Mouse (Mus musculus): ENCODE measurements around the gene Olfr524. TPM values are rescaled to one million over a fixed set of nuclear protein-coding genes. Genes with fewer than 3 reads are reported as not detected.

Olfr524 gene
- not detected for total RNA-seq (2021)
- long read RNA-seq, experiment 1 = 0 reads
- long read RNA-seq, experiment 2 = 0 reads

- DNase-seq = no peak
Observed at GRCm38 (mm10) chr7:140205864-140206263, at the start of gene Olfr524. Gene Olfr524, minus strand, starts transcription at chr7:140205964.

DNA sequence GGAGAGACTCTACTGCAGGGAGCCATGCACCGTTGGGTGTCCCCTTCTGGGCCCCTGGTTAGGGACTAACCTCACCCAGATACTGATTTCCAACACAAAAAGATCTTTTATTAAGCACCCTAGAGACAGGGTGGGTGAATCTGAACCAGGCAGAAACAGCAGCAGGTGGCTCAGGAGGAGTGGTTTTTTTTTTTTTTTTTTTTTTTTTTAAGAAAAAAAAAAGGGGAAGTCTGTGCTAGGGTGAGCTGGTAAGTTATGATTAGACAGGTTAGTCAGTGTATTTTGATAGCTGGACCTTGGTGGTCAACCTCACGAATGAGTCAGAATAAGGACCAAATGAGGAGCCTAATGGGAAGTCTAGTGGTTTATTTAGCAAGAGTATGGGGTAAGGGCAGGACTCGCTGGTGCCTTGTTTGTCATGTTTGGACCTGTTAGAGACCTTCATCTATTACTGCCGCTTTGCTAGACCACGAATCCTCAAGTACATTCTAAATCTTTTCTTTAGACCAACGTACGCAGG, 48.1 kb upstream of the Olfr524 start:
- no peak for DNase-seq

GRCm38 (mm10) chr7:140247216-140247615, 41.5 kb upstream of the Olfr524 start, which contains the start of gene 5830411N06Rik:
Gene 5830411N06Rik, plus strand, starts transcription at chr7:140247284.
- no peak for DNase-seq

DNA sequence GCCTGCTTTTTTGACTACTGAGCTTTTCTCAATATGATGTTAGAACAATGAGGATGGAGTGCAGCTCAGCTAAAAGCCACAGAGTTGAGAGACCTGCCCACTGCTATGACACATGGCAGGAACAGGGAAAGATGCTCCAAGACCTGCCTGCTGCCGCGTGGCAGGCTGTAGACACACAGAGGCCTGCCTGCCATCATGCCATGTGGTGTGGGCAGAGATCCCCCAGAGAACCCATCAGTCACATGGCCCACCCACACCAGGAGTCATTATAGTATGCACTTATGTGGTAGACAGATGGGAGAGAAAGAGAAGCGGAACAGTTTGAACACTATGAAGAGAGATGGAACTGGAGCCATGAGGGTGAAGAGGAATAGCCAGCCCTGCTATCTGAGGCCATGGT, 27.9 kb upstream of the Olfr524 start:
- DNase-seq = no peak

DNA sequence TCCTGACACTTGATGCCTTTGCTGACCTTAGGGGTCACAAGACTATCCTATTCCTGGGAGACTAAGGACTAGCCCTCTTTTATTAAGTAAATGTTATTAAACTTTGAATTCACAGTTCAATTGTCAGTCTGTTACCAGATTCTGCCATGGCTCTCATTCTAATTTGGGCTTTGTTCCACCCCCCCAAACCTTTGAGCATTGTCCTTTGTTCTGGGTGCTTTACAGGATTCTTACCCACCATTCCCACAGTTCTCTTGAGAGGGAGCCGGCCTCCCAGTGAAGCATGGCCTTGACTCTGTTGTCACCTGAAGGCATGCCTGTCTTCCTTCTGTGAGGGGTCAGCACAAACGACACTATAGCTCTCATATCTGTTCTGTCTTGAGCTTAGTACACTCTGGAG, 25.3 kb upstream of the Olfr524 start:
- DNase-seq = no peak

- DNase-seq = peak; percentile 8 to 58
Observed at GRCm38 (mm10) chr7:140228476-140228875, 22.7 kb upstream of the Olfr524 start.

DNA sequence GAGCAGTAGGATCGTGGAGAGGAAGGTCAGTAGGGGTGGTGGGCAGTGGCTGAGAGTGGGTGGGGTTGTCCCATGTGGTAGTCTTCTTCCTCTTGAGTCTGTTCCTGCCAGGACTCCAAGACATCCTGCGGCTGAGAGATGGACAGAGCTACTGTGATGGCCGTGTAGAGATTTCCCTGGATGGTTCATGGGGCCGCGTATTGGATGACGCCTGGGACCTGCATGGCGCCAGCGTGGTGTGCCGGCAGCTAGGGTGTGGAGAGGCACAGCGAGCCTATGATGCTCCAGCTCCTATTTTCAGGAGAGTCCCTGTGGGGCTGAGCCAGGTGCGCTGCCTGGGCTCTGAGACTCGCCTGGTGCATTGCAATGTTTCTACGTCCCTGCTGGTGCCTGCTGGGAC, 18.4 kb upstream of the Olfr524 start:
- no peak for DNase-seq

GRCm38 (mm10) chr7:140220375-140220774, 14.6 kb upstream of the Olfr524 start:
- DNase-seq = no peak

DNA sequence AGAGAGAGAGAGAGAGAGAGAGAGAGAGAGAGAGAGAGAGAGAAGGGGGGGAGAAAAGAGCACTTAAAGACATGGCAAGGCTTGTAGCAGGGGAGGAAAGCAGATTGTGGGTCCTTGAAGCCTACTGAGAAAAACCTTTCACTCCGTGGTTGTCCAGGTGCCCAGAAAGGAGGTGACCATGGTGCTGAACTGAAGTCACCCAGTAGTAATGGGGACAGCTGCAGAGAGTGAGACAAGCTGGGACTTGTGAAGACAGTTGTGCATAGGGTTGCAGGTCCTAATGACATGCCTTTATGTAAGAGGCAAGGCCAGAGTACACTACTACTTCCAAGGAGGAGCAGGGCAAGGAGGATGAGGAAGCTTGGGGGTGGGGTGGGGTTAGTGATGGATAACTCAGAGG, 13.5 kb upstream of the Olfr524 start:
- no peak for DNase-seq

- no peak for DNase-seq
Observed at GRCm38 (mm10) chr7:140217967-140218366, 12.2 kb upstream of the Olfr524 start, which contains the start of gene Cd163l1. Gene Cd163l1, plus strand, starts transcription at chr7:140218267.

GRCm38 (mm10) chr7:140213841-140214240, 8.1 kb upstream of the Olfr524 start:
- DNase-seq = no peak

DNA sequence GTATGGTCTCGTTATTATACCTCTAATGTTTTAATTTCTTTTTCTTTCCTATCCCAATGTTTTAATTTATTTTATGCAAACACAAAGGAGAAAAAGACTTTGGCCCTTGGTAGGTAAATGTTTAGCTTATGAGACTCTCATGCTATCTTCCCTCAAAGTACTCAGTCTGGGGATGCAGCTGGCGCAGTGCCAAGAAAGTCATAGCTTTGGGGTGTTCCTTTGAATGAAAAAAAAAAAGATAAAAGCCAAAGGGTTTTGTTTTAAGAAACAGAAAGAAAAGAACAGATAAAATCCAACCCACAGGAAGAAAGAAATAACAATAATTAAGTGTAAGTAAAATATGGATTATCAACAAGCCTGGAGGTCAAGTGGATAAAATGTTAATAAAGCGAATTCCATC, 2.9 kb upstream of the Olfr524 start:
- peak in 1 of 2 experiments; percentile 11 for DNase-seq

- DNase-seq = no peak
Observed at GRCm38 (mm10) chr7:140208153-140208552, 2.4 kb upstream of the Olfr524 start.

DNA sequence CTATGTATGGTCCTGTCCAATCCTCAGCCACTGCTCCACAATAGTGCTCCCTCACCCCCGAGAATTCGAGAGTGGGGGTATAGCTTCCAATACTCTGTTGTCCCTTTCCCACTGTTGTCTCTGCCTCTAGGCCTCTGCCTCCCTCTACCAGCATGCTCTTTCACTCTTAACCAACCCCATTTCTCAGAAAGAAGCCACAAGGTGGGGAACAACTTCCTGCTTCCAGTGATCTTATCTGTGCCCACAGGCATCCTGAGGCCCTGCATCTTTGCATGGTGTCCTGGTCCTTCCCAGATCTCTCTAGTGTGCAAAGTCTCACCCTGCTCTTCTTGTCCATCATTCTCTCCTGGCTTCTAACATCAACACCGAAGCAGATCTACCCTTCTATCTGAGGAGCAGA, 1.1 kb upstream of the Olfr524 start:
- no peak for DNase-seq

GRCm38 (mm10) chr7:140201090-140201489, 4.7 kb downstream of the Olfr524 start:
- no peak for DNase-seq

DNA sequence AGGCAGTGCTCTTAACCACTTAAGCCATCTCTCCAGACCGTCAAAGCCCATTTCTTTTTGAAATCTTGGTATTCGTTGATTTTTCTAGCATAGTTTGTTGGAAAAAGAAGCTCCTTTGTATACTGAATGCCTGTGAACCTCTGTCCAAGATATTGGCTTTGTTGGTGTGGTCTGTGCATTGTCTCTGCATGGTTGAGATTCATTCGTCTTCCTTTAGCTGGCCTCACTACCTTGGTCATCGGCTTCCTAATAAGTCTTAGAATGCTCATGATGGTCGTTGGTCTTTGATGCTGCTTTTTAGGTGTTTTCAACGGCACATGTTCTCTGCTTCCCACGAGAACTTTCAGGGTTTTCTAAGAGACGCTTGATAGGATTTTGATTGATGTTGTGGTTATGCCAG, 9.8 kb downstream of the Olfr524 start:
- no peak for DNase-seq

GRCm38 (mm10) chr7:140194031-140194430, 11.7 kb downstream of the Olfr524 start:
- no peak for DNase-seq

DNA sequence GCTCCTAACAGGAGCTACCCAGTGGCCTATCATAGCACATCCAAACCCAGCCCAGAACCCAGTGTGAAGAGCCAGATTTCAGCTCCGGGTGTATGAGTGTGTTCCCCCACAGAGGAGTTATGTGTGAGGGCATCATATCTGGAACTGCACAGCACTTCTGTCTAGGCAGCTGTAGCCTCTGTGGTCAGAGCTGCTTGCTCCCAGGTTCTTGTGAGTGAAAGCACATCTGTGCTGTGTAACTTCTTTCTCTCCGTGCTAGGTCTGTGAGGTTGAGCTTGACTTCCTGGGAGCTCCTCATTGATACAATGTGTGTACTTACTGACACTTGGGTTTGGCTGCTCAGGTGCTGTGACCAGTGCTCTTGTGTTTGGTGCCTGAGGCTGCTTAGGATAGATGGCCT, 12.9 kb downstream of the Olfr524 start:
- DNase-seq = no peak

- DNase-seq = no peak
Observed at GRCm38 (mm10) chr7:140192445-140192844, 13.3 kb downstream of the Olfr524 start.

GRCm38 (mm10) chr7:140190435-140190834, 15.3 kb downstream of the Olfr524 start:
- DNase-seq = no peak

DNA sequence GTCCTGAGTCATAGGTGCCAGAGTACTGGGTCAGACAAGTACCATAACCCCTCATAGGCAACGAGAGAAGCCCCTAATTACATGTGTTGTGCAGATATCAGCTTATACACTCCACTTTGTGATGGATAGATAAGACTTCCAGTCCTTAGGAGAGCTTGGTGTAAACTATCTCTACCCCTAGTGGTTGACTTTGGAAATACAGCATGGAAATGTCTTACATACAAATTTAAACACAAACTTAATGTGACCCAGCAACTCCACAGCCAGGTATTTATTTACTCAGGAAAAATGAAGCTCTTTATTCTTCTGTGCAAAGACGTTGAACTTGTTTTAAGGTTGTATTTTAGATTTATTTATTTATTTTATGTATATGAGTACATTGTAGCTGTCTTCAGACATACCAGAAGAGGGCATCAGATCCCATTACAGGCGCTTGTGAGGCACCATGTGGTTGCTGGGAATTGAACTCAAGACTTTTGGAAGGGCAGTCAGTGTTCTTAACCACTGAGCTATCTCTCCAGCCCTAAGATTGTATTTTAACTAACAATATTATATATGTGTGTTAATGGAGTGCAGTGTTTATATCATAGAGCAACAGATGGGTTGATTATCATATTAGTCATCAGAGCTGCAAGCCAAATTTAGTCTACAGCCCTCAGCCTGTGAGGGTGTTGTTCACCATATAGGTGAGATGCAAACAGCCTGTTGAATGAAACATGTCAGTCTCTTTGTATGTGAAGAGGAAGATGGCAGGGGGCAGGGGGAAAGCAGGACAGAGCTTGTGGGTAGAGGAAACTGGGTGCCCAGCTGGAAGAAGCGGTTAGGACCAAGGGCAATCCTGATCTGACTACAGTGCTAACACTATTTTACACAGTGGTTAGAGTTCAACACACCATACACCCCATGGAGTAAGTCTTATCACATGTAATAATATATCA, 17.1 kb downstream of the Olfr524 start:
- DNase-seq = no peak

DNA sequence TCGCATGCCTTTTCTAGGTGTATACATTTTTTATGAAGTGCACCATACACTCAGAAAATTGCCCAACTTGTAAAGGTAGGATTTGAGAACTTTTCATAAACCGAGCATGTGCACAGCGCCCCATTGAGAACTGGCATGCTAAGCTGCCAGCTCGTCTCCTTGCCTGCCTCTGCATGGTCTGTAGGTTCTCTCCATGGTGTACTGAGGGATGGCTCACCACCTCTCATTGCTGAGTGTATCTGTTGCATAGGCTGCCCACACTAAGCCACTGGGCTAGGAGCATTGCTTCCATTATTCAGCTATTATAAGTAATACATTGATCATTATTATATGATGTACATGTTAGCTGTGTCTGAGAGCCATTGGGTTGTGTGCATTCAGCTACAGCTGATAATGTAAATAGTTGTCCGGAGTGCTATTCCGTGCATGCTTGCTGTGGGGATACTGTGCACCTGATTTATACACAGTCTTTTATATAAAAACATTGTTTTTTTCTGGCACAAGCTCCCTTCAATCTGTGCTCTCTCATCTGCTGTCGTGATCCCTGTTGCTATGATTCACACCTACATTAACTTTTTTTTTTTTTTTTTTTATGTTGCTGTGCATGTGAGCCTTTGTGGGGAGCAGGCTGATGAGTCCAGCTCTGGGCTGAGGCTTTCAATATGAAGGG, 17.9 kb downstream of the Olfr524 start:
- DNase-seq = no peak

Measured in adrenal gland, postnatal 36 days (tissue).